Mouse (Mus musculus) Patski (cell line): Measurements from ENCODE around the gene Mtmr12. TPM values are rescaled to one million over a fixed set of nuclear protein-coding genes. Genes with fewer than 3 reads are reported as not detected.
"Not testable (repeated sequence)": the region's sequence is repeated elsewhere in the genome, so short reads cannot be mapped to it uniquely, and the experiment has no call there.

Experiments used
- ATAC-seq: fragments of 100-300 bp; one replicate; pipeline ENCODE4 v1.8.0; 2021
- CTCF ChIA-PET: fragments of 350-600 bp; sonication (Branson Sonifier 250); formaldehyde crosslinking; loops from one replicate; lab custom pipeline; 2022; ENCODE audit warnings: inconsistent platforms; lab: Charles Lee
- POLR2A ChIA-PET: fragments of 350-600 bp; sonication (Branson Sonifier 250); formaldehyde crosslinking; loops from one replicate; lab custom pipeline; 2022; ENCODE audit warnings: antibody characterized with exemption, inconsistent platforms; lab: Charles Lee
- DNase-seq: peaks from one replicate; pipeline ENCODE4 v3.0.0-alpha.2; 2011; ENCODE audit warnings: low read depth, low spot score
- H3K27me3 ChIP-seq: fragments of 371-371 bp; one replicate; pipeline ENCODE4 v1.5.1; 2021
- CTCF ChIP-seq: fragments of 100-300 bp; IDR thresholded peaks from one replicate; pipeline ENCODE4 v1.5.1; 2021
- in situ Hi-C: fragments of 300-500 bp; cut with MboI; formaldehyde crosslinking; loops from 3 replicates; pipeline ENCODE4 v1.11.1; 2018; ENCODE audit warnings: low pct_unique_long_range_greater_than_20kb, mixed read lengths
- polyA plus RNA-seq: library from polyadenylated mRNA; unstranded; gene quantifications from one replicate; pipeline ENCODE4 v1.2.3, GENCODE M21; 2021

Mtmr12 gene
- polyA plus RNA-seq, 1 experiment from 2014 or later, result 20.8 TPM

DNA sequence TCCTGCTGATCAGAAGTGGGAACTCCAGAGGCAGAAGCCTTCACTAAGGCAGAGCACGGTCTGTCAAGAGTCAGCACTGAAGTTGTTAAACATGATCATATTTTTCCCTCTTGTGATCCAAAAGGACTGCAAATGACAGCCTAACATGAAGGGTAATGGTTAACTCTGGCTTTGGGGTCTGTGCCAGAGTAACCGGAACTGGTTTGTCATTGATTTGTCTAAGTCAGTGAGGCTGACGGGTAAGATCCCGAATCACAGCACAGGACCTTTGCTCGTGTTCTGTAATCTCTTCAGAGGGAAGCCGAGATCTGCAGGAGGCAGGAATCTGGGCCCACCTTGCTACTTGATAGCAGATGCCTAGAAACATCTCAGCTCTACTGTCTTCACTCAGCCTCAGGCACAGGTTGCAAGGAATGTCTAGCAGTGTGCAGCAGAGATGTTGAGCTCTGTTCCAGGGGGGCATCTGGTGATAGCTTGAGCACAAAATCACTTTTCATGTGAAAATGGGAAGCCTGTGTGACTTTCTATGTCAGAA, 2.8 kb downstream of the Mtmr12 start:
- no peak for ATAC-seq
- in situ Hi-C loops, result loop anchor here (5.0 kb wide), 1 partner anchor 40 kb away; no protein-coding TSS in a partner anchor
- POLR2A ChIA-PET, result interaction anchor here (1.3 kb wide), 2 partner anchors 39 to 214 kb away, joined by 3 read pairs; no protein-coding TSS in a partner anchor
- no peak for TF ChIP-seq CTCF
- H3K27me3 ChIP-seq, result no peaks in the 10 kb centered on the region
- no peak for DNase-seq
- CTCF ChIA-PET, result interaction anchor here (1.1 to 2.2 kb wide), 3 partner anchors 10 to 236 kb away, joined by 3 to 10 read pairs (median 4); no protein-coding TSS in a partner anchor

DNA sequence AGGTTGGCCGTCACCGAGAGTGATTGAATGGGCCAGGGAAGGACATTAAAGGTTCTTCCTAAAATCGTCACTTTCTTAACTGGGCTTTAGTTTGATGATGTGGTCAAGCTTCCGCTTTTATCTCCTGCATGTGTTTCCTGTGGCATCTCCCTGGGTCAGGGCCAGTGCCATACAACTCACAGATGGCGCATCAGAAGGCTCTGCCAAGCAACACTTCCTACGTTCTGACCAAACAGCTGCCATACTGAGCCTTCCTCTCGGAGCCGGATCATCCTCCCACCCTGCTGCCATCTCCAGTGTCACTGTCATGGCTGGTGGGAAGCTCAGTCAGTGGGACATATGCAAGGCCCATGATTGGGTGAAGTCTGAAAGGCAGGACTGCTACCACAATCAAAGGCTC, 6.7 kb downstream of the Mtmr12 start:
- DNase-seq, result no peak
- in situ Hi-C loops, result no loop called here
- ChIA-PET POLR2A (no interaction called here), CTCF (interaction anchor here (1.5 kb wide), 1 partner anchor 15 kb away, joined by 6 read pairs; no protein-coding TSS in a partner anchor)
- TF ChIP-seq CTCF, result no peak
- H3K27me3 ChIP-seq, result no peaks in the 10 kb centered on the region
- no peak for ATAC-seq

DNA sequence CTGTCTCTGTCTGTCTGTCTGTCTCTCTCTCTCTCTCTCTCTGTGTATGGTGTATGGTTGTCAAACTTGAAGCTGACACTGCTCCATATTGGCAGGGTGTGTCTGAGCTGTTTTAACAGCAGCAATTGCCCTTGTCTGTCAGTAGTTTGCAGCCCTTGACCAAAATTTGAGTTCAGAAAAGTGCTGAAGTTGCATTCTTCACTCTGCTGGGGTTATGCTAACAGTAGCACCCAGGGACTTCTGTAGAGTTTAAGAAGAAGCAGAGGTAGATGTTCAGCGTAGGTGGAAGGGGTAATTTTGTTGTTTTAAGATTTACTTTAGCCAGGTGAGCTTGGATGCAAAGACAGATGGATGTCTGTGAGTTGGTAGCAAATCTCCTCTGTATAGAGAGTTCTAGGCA, 7.4 kb downstream of the Mtmr12 start:
- TF ChIP-seq CTCF, result no peak
- in situ Hi-C loops, result no loop called here
- CTCF ChIA-PET, result interaction anchor here (1.5 kb wide), 1 partner anchor 15 kb away, joined by 6 read pairs; no protein-coding TSS in a partner anchor

GRCm38 (mm10) chr15:12214531-12215414, 9.9 kb downstream of the Mtmr12 start:
- DNase-seq, result no peak
- no peaks in the 10 kb centered on the region for H3K27me3 ChIP-seq
- ChIA-PET POLR2A (interaction anchor here (1.1 kb wide), 1 partner anchor 125 kb away, joined by 3 read pairs; no protein-coding TSS in a partner anchor), CTCF (no interaction called here)
- ATAC-seq, result no peak
- no peak for TF ChIP-seq CTCF
- in situ Hi-C loops, result no loop called here

More for the DNA sequence above, 7.4 kb downstream of the Mtmr12 start:
- H3K27me3 ChIP-seq, result no peaks in the 10 kb centered on the region
- ATAC-seq, result no peak
- DNase-seq, result no peak
- POLR2A ChIA-PET, result no interaction called here

GRCm38 (mm10) chr15:12215415-12215718, 10.5 kb downstream of the Mtmr12 start:
- ChIA-PET POLR2A (no interaction called here), CTCF (no interaction called here)
- in situ Hi-C loops, result no loop called here
- no peak for TF ChIP-seq CTCF
- H3K27me3 ChIP-seq, result no peaks in the 10 kb centered on the region
- DNase-seq (no peak), ATAC-seq (no peak)

DNA sequence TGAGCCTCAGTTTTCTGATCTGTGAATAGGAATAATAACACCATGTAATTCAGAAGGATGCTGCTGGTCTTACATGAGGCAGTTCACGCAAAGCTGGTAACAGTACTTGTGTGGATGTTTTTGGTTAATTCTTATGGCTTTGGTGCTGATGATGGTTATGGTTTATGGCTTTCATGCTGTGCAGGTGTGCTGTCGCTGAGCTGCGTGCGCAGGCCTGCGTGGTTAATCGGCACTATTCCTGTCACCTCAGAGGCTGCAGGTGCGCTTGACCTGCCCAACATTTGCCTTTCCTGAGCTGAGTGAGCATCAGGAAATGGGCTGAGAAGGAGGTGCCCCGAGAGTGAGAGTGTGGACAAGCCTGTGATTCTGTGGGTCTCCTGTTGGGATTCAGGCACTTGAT, 11.3 kb downstream of the Mtmr12 start:
- no peaks in the 10 kb centered on the region for H3K27me3 ChIP-seq
- ATAC-seq (no peak), DNase-seq (no peak)
- in situ Hi-C loops, result no loop called here
- no peak for TF ChIP-seq CTCF
- ChIA-PET CTCF (interaction anchor here (0.9 kb wide), 1 partner anchor 14 kb away, joined by 3 read pairs; no protein-coding TSS in a partner anchor), POLR2A (no interaction called here)

GRCm38 (mm10) chr15:12216798-12217197, 12.0 kb downstream of the Mtmr12 start:
- TF ChIP-seq CTCF, result no peak
- in situ Hi-C loops, result no loop called here
- no peaks in the 10 kb centered on the region for H3K27me3 ChIP-seq
- ATAC-seq (no peak), DNase-seq (no peak)
- POLR2A ChIA-PET, result no interaction called here
- CTCF ChIA-PET, result interaction anchor here (0.9 kb wide), 1 partner anchor 13 kb away, joined by 3 read pairs; no protein-coding TSS in a partner anchor

GRCm38 (mm10) chr15:12217332-12217731, 12.5 kb downstream of the Mtmr12 start:
- ATAC-seq, in situ Hi-C loops, DNase-seq, POLR2A ChIA-PET, H3K27me3 ChIP-seq, CTCF ChIA-PET: not testable (repeated sequence)

- in situ Hi-C loops, result no loop called here
- no peak for TF ChIP-seq CTCF
- DNase-seq, result no peak
- no peak for ATAC-seq
- POLR2A ChIA-PET, result interaction anchor here (0.6 kb wide), 1 partner anchor 33 kb away, joined by 3 read pairs; no protein-coding TSS in a partner anchor
- H3K27me3 ChIP-seq, result no peaks in the 10 kb centered on the region
- CTCF ChIA-PET, result no interaction called here
Observed at GRCm38 (mm10) chr15:12217849-12218248, 13.0 kb downstream of the Mtmr12 start.

DNA sequence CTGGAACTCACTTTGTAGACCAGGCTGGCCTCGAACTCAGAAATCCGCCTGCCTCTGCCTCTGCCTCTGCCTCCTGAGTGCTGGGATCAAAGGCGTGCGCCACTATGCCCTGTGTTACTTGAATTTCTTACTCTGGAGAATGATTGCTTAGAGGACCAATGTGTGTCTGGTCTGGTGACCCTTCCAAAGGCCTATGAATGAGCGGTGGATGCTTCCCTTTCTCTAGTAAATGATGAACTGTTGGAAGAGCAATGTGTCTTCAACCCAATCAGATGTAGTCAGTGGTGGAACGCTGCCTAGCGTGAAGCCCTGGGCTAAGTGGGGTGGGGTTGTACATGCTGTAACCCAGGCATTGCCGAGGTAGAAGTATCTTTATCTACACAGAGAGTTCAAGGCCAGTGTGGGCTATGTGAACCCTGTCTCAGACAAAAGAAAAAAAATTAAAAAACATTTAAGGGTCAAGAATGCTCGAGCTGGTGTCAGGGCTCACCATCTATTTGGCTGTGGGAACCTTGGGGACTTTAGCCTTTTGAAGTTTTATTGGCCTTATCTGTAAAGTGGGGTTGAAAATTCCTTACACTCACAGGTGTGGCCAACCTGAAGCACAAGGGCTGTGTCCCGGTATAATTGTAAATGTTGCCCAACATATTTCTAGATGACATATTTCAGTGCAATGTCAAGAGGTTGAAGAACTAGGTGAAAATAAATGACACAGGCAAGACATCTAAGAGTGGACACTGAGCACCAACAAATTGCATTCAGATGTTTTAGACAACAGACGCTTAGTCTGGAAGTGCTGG, 14.0 kb downstream of the Mtmr12 start:
- CTCF ChIA-PET, result interaction anchor here (0.9 kb wide), 1 partner anchor 29 kb away, joined by 3 read pairs; no protein-coding TSS in a partner anchor
- ATAC-seq, result no peak
- no peak for TF ChIP-seq CTCF

More for the DNA sequence above, 14.0 kb downstream of the Mtmr12 start:
- in situ Hi-C loops, result no loop called here
- no peak for DNase-seq
- H3K27me3 ChIP-seq, result no peaks in the 10 kb centered on the region
- POLR2A ChIA-PET, result no interaction called here
